Mouse (Mus musculus) stomach, postnatal 0 days (tissue): ENCODE measurements at regions not wholly inside any gene's neighbourhood (a gene's known extent, or its start where the extent isn't known, plus 50 kb on each side); places are given as distances from the start of the nearest gene placed in this dataset.

Experiments used
- CTCF ChIP-seq: IDR thresholded peaks from 2 replicates; pipeline ENCODE4 v1.5.1; 2016; ENCODE audit warnings: antibody characterized with exemption, low read depth, mild to moderate bottlenecking, moderate library complexity
- EP300 ChIP-seq: optimal IDR thresholded peaks from 2 replicates; pipeline ENCODE3; 2016; ENCODE audit warnings: antibody characterized with exemption

DNA sequence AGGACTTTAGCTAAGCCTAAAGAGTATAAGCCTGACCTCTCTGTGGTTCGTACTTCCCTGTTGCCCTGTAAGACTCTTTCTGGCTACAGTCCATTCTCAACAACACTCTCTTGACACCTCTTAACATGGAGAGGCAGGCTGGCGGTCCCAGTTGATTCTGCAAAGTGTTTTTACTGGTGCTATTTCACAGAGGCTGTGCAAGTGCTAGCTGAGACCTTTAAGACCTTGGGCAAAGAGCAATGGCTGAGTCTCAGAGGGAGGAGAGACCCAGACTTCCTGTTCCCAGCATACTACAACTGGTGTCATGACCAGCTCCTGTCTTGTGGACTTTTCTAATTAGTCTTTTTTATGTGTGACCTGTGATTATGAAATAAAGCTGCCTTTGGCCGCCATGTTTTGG lies 159.6 kb downstream of the Lyplal1 start:
- TF ChIP-seq CTCF (no peak), EP300 (no peak)
